Mouse (Mus musculus) small intestine, adult 2 months (tissue): Measurements from ENCODE around the gene Cacfd1.

Experiments used
- CTCF ChIP-seq: fragments of 200-500 bp; IDR thresholded peaks from 2 replicates; pipeline ENCODE4 v1.5.1; 2012; ENCODE audit warnings: low read depth, mild to moderate bottlenecking, control low read depth, inconsistent platforms, low read length, moderate library complexity, mixed read lengths; ENCODE audit not compliant: insufficient replicate concordance, insufficient read length; ENCODE audit errors: extremely low read depth
- POLR2A ChIP-seq: fragments of 200-500 bp; IDR thresholded peaks from 2 replicates; pipeline ENCODE4 v1.6.1; 2012; ENCODE audit warnings: low read depth, mild to moderate bottlenecking, control low read depth, inconsistent platforms, low read length, moderate library complexity

GRCm38 (mm10) chr2:26997993-26998392, 11.7 kb upstream of the Cacfd1 start:
- TF ChIP-seq CTCF (no peak), POLR2A (no peak)
